Comparison of ENCODE assay signal across 27 mouse cellular contexts in the genomic region with DNA sequence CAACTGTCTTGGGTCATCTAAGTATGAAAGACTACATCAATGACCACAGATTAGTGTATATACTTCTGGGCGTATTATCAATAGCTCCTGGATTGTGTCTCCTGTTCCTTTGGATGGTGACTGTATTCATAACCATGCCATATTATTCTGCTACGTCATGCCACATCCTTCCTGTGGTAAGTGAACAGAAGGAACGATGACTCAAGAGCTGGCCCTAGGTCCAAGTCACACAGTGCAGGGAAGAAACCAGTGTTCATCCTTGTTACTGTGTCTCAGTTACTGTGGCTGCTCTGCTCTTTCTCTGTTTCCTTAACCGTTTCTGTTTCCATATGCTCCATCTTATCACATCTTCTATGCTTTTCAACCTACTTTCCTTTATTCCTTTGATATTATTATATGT. TPM values are rescaled to one million over a fixed set of nuclear protein-coding genes. Genes with fewer than 3 reads are reported as not detected.
DNase-seq lines count a peak whose midpoint lies in the region; ATAC-seq and TF ChIP-seq lines count a peak whose summit lies in the region.
"Had no signal": no experiment of that assay in that cellular context is flagged by ENCODE, and none has a peak within 500 bp of the region (broad histone marks: within the 10 kb centered on the region; RNA-seq: fewer than 3 reads in every experiment).

No protein-coding gene starts in this region.

- no peak for DNase-seq in heart, postnatal 36 days
- DNase-seq in 3134 (ENCODE audit: extremely low read depth, insufficient read length, low spot score), result peak; percentile 41
- peak; percentile 8 for DNase-seq in MEL (ENCODE audit: low read depth, low spot score)
- no peak for DNase-seq in spleen, adult 12 weeks (ENCODE audit: low spot score)
- no peak for DNase-seq in cerebellum, adult 2 months
- DNase-seq: adrenal gland, postnatal 36 days; cerebellum, adult 11-12 months; cerebellum, postnatal 14 days; forebrain, postnatal 0 days; gastrocnemius, postnatal 14 days; kidney, adult 11 months; left cerebral cortex, postnatal 4 days; lung, embryonic 14.5 days; lung, postnatal 36 days; right cerebral cortex, adult 18-20 months; right cerebral cortex, postnatal 4 days; thymus, postnatal 25 days had no signal

- H3K36me3 ChIP-seq in heart, embryonic 12.5 days, result no peaks in the 10 kb centered on the region
- H3K36me3 ChIP-seq in MEL (ENCODE audit: control insufficient read depth in 1 of 2, insufficient read depth in 2 of 2, low read length in 2 of 2), result no peaks in the 10 kb centered on the region; a peak in 1 of 4 replicates
- H3K36me3 ChIP-seq: embryonic facial prominence, embryonic 12.5 days; hindbrain, embryonic 13.5 days; limb, embryonic 15.5 days; midbrain, embryonic 10.5 days; stomach, embryonic 15.5 days had no signal

- no peaks in the 10 kb centered on the region for H3K79me2 ChIP-seq in MEL (ENCODE audit: control insufficient read depth, insufficient read depth, low read length, poor library complexity)

- TF ChIP-seq EP300 in MEL (IDR thresholded peaks at IDR 0.05; ENCODE audit: low read depth in 1 of 2, low read length in 2 of 2), result no peak

- no peaks in the 10 kb centered on the region for H3K27me3 ChIP-seq in heart, embryonic 12.5 days (replicated peaks)
- H3K27me3 ChIP-seq in MEL (ENCODE audit: control insufficient read depth in 1 of 2, insufficient read depth in 2 of 2, low read length in 2 of 2), result no peaks in the 10 kb centered on the region
- no peaks in the 10 kb centered on the region for H3K27me3 ChIP-seq in cerebellum, adult 2 months (ENCODE audit: control insufficient read depth, insufficient read depth, low read length)
- H3K27me3 ChIP-seq: embryonic facial prominence, embryonic 12.5 days; hindbrain, embryonic 13.5 days; limb, embryonic 15.5 days; stomach, embryonic 15.5 days had no signal

- intact Hi-C loops in heart, postnatal 36 days (cut with DNase I), result no loop called here

- 66% methylated on average over 4 of the region's 4 CpGs for WGBS in heart, embryonic 12.5 days
- 84% methylated on average over 4 of the region's 4 CpGs for WGBS in cerebellum, adult 2 months

- H3K4me3 ChIP-seq in heart, embryonic 12.5 days, result no peak overlapping the region
- no peak overlapping the region for H3K4me3 ChIP-seq in MEL (ENCODE audit: control insufficient read depth in 1 of 2, insufficient read depth in 1 of 2, low read depth in 2 of 2, low read length in 2 of 2)
- no peak overlapping the region for H3K4me3 ChIP-seq in cerebellum, adult 2 months (replicated peaks; ENCODE audit: insufficient read depth, low read depth, low read length)
- H3K4me3 ChIP-seq: embryonic facial prominence, embryonic 12.5 days; hindbrain, embryonic 13.5 days; left cerebral cortex, adult 2 months; limb, embryonic 15.5 days; midbrain, embryonic 10.5 days; stomach, embryonic 15.5 days had no signal

- no peak for TF ChIP-seq POLR2A in MEL (IDR thresholded peaks at IDR 0.05; ENCODE audit: control insufficient read depth in 1 of 2, insufficient read depth in 1 of 2, low read depth in 1 of 2, low read length in 2 of 2, poor library complexity in 1 of 2)
- TF ChIP-seq POLR2A in cerebellum, adult 2 months (IDR thresholded peaks at IDR 0.05; ENCODE audit: borderline replicate concordance, insufficient read depth, low read length), result no peak

- H3K9ac ChIP-seq in heart, embryonic 12.5 days, result no peak overlapping the region
- no peak overlapping the region for H3K9ac ChIP-seq in MEL (ENCODE audit: control insufficient read depth, low read depth, low read length, poor library complexity, severe bottlenecking)
- H3K9ac ChIP-seq: embryonic facial prominence, embryonic 12.5 days; forebrain, postnatal 0 days; hindbrain, embryonic 13.5 days; limb, embryonic 15.5 days; liver, embryonic 14.5 days; lung, embryonic 14.5 days; stomach, embryonic 15.5 days had no signal

- TF ChIP-seq CTCF in MEL (IDR thresholded peaks at IDR 0.05 in 2 of 3, conservative IDR thresholded peaks at IDR 0.05 in 1 of 3; ENCODE audit: control insufficient read depth in 1 of 3, insufficient read depth in 1 of 3, low read depth in 2 of 3, low read length in 3 of 3, poor library complexity in 1 of 3, severe bottlenecking in 1 of 3), result no peak
- no peak for TF ChIP-seq CTCF in cerebellum, adult 2 months (IDR thresholded peaks at IDR 0.05; ENCODE audit: borderline replicate concordance, insufficient read depth, low read depth, low read length)

- H3K27ac ChIP-seq in heart, embryonic 12.5 days (ENCODE audit: poor library complexity, severe bottlenecking), result peak overlapping the region; percentile 96
- no peak overlapping the region for H3K27ac ChIP-seq in MEL (ENCODE audit: control insufficient read depth, low read depth, low read length)
- H3K27ac ChIP-seq in cerebellum, adult 2 months (ENCODE audit: insufficient read depth, low read length), result no peak overlapping the region
- H3K27ac ChIP-seq: embryonic facial prominence, embryonic 12.5 days; hindbrain, embryonic 13.5 days; kidney, postnatal 0 days; left cerebral cortex, adult 2 months; limb, embryonic 15.5 days; liver, embryonic 14.5 days; midbrain, embryonic 10.5 days; stomach, embryonic 15.5 days had no signal

- TF ChIP-seq RAD21 in MEL (IDR thresholded peaks at IDR 0.05; ENCODE audit: low read depth, low read length), result no peak

- no peaks in the 10 kb centered on the region for H3K9me3 ChIP-seq in heart, embryonic 12.5 days (replicated peaks)
- no peaks in the 10 kb centered on the region for H3K9me3 ChIP-seq in MEL (replicated peaks; ENCODE audit: insufficient read depth, low read length)
- H3K9me3 ChIP-seq: embryonic facial prominence, embryonic 12.5 days; hindbrain, embryonic 13.5 days; limb, embryonic 15.5 days; midbrain, embryonic 10.5 days; stomach, embryonic 15.5 days had no signal

- no peak overlapping the region for H3K4me2 ChIP-seq in heart, embryonic 12.5 days
- H3K4me2 ChIP-seq: embryonic facial prominence, embryonic 12.5 days; hindbrain, embryonic 13.5 days; limb, embryonic 15.5 days; lung, embryonic 14.5 days; stomach, embryonic 15.5 days had no signal

- peaks cover 26% of the 10 kb centered on the region for H3K4me1 ChIP-seq in heart, embryonic 12.5 days (replicated peaks)
- H3K4me1 ChIP-seq in MEL (ENCODE audit: control insufficient read depth in 1 of 2, insufficient read depth in 2 of 2, low read length in 2 of 2), result no peaks in the 10 kb centered on the region
- no peaks in the 10 kb centered on the region for H3K4me1 ChIP-seq in cerebellum, adult 2 months (ENCODE audit: control insufficient read depth, insufficient read depth, low read length)
- H3K4me1 ChIP-seq: embryonic facial prominence, embryonic 12.5 days; hindbrain, embryonic 13.5 days; limb, embryonic 15.5 days; midbrain, embryonic 10.5 days; stomach, embryonic 15.5 days had no signal

- no peak for ATAC-seq in heart, embryonic 12.5 days (ENCODE audit: insufficient number of reproducible peaks, low FRiP score)
- ATAC-seq in hematopoietic stem cell, adult 5-6 weeks (replicated peaks in 1 of 2; ENCODE audit: insufficient read depth in 1 of 2, low FRiP score in 2 of 2, low TSS enrichment in 1 of 2, low read depth in 1 of 2, poor library complexity in 2 of 2, severe bottlenecking in 2 of 2), result peak; percentile 85 to 87
- ATAC-seq: forebrain, postnatal 0 days had no signal

TF ChIP-seq in MEL, 35 proteins besides CTCF, POLR2A, EP300 and RAD21:
- TF ChIP-seq NELFE (IDR thresholded peaks at IDR 0.05; ENCODE audit: low read depth, low read length) (no peak), JUND (IDR thresholded peaks at IDR 0.05; ENCODE audit: low read depth, low read length) (no peak), ZMIZ1 (IDR thresholded peaks at IDR 0.05; ENCODE audit: low read depth, low read length) (no peak), SMC3 (IDR thresholded peaks at IDR 0.05; ENCODE audit: low read depth, low read length) (no peak), CHD2 (IDR thresholded peaks at IDR 0.05; ENCODE audit: low read length) (no peak), ETS1 (IDR thresholded peaks at IDR 0.05; ENCODE audit: low read depth, low read length) (no peak), MXI1 (IDR thresholded peaks at IDR 0.05; ENCODE audit: low read depth, low read length) (no peak), MYB (IDR thresholded peaks at IDR 0.05; ENCODE audit: low read depth, low read length) (no peak), USF2 (IDR thresholded peaks at IDR 0.05; ENCODE audit: borderline replicate concordance in 1 of 2, insufficient read depth in 1 of 2, low read depth in 1 of 2, low read length in 2 of 2) (no peak), BHLHE40 (IDR thresholded peaks at IDR 0.05; ENCODE audit: borderline replicate concordance, low read depth, low read length) (no peak), KAT2A (conservative IDR thresholded peaks at IDR 0.05; ENCODE audit: low read depth, low read length) (no peak), RCOR1 (IDR thresholded peaks at IDR 0.05; ENCODE audit: low read depth, low read length) (no peak), MAX (IDR thresholded peaks at IDR 0.05; ENCODE audit: low read length) (no peak), GATA1 (IDR thresholded peaks at IDR 0.05; ENCODE audit: low read depth, low read length) (no peak), GABPA (IDR thresholded peaks at IDR 0.05; ENCODE audit: low read depth, low read length) (no peak), HCFC1 (IDR thresholded peaks at IDR 0.05; ENCODE audit: low read depth, low read length) (no peak), MEF2A (IDR thresholded peaks at IDR 0.05; ENCODE audit: extremely low read depth, insufficient replicate concordance, low read depth, low read length, poor library complexity, severe bottlenecking) (no peak)

RNA-seq across cellular contexts. Expression of a gene that starts 44.1 kb away (rescaled TPM):
- polyA plus RNA-seq in heart, embryonic 12.5 days (2016; fragmentation: Nextera tagmentation; extraction: Ambion mirVana), result 100 and 115 TPM in 2 replicates
- total RNA-seq in heart, postnatal 36 days (2021), result 100 to 1,000 TPM; 392 to 411 TPM
- total RNA-seq in MEL (2012; rRNA removed), result 1.0 and 1.8 TPM in 2 replicates
- polyA plus RNA-seq in MEL (2012; ENCODE audit: insufficient read depth in 1 of 2, insufficient read length in 2 of 2, low read depth in 1 of 2, low replicate concordance in 2 of 2, missing spikeins in 1 of 2), result under 1 TPM in 1 of 2 experiments, not detected in 1; 0.86 TPM
- 17.2 and 21.1 TPM in 2 replicates for total RNA-seq in hematopoietic stem cell, adult 5-6 weeks (2017)
- 22.4 and 24.7 TPM in 2 replicates for polyA plus RNA-seq in cerebellum, adult 2 months (2012; rRNA removed)

Comparison
In these comparisons a context has a peak if more than half of its experiments do, and no peak if none do; other contexts are left out.
1. DNase-seq: peak in 3134 (single experiment) and MEL (single experiment); none in heart, postnatal 36 days (0 of 2), spleen, adult 12 weeks (single experiment) and cerebellum, adult 2 months (0 of 2).
2. RNA of a gene that starts 44.1 kb away (total RNA-seq): 392 to 411 TPM in heart, postnatal 36 days; 17.2 to 21.1 TPM in hematopoietic stem cell, adult 5-6 weeks and 1.0 to 1.8 TPM in MEL; every median in the first group is over 10 times any median in the second.